Mouse (Mus musculus) ES-Bruce4 (cell line): ENCODE results near the gene Mgarp.

ENCODE experiments used
- CTCF ChIP-seq: IDR thresholded peaks from one replicate; pipeline ENCODE4 v1.8.1; 2011; ENCODE audit warnings: low read depth, low read length
- EP300 ChIP-seq: IDR thresholded peaks from 2 replicates; pipeline ENCODE4 v1.6.1; 2011; ENCODE audit warnings: low read depth, low read length; ENCODE audit not compliant: insufficient read depth
- POLR2A ChIP-seq: IDR thresholded peaks from one replicate; pipeline ENCODE4 v1.8.1; 2011; ENCODE audit warnings: low read length; ENCODE audit not compliant: insufficient read depth

DNA sequence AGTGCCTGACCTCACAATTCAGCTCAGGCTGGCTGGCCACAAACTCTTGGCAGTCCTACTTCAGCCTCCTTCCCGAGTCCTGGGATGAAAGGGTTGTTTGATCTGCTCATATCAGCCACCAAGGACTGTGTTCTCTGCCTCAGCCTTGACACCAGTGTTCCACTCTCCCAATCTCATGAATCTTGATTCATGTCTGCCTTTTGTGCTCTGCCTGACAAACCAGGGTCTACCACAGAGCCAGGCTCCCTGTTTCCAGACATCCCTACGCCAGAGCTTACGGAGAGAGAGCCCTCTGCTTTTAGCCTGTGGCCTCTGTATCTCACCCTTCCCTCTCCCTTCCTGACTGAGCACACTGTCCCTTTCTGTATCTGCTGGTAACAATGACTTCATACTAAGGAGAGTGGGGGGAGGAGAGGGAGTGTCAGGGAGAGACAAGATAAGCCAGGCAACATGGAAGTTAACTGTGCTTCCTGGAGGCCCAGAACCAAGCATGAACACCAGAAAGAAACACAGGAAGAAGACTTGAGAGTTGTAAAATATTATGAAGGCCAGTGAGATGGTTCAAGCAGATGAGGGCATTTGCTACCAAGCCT lies 47.8 kb downstream of the Mgarp start:
- TF ChIP-seq CTCF (no peak), EP300 (no peak), POLR2A (no peak)
